Mouse (Mus musculus): ENCODE data around the gene C2cd3.
A peak's percentile ranks its signal among the peaks of the same experiment; 100 is the strongest.

C2cd3 gene

GRCm38 (mm10) chr7:100500276-100500977 is 128.4 kb downstream of the C2cd3 start:
- DNase-seq, result peak; percentile 32 to 45

DNA sequence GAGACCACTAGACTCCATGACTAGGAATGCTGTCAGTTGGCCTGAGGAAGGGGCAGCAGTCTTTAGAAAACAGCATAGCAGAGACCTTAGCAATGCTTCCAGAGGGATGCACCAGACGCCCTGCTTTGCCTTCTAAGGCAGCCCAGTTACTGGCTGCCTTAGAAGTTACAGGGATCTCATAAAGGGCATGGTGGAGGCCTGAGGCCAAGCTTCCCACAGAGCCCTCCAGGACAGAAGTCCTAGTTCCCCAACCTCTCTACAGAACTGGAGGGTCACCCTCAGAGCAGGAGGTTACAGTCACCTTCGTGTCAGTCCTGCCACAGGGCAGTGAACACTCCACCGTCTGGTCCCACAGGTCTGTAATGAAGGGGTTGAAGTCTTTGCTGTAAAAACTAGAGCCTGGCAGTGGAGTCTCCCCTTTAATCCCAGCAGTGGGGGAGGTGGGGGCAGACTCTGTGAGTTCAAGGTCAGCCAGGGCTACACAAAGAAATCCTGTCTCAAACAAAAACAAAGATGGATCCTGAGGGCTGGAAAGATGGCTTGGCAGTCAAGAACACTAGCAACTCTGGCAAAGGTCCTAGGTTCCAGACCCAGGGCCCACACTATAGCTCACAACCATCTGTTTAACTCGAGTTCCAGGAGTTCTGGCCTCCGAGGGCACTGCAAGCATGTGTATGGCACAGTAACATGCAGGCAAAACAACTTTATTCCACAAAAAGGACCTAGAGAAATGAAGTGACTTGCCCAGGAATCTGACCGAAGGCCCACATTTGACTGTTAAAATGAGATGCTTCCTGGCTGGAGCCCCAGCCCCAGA is 129.2 kb downstream of the C2cd3 start:
- DNase-seq, result peak in 1 of 2 experiments; percentile 17

DNA sequence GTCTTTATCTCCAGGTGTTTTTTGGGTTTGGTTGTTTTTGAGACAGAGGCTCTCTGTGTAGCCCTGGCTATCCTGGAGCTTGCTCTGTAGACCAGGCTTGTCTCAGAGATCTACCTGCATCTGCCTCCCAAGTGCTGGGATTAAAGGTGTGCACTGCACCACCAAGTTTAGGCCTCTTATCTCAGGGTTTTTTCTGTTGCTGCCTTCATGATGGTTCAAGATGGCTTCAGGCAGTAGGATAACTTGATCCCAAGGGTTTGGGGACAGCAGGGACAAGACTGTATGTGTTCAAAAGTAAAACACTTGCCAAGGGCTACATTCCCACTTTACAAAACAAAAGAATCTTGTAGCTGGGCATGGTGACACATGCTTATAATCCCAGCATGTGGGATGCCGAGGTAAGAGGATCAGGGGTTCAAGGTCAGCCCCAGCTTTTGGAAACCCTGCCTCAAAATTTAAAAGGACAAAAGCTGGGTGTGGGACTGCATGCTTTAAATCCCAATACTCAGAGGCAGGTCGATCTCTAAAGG is 129.9 kb downstream of the C2cd3 start:
- DNase-seq, result no peak

DNA sequence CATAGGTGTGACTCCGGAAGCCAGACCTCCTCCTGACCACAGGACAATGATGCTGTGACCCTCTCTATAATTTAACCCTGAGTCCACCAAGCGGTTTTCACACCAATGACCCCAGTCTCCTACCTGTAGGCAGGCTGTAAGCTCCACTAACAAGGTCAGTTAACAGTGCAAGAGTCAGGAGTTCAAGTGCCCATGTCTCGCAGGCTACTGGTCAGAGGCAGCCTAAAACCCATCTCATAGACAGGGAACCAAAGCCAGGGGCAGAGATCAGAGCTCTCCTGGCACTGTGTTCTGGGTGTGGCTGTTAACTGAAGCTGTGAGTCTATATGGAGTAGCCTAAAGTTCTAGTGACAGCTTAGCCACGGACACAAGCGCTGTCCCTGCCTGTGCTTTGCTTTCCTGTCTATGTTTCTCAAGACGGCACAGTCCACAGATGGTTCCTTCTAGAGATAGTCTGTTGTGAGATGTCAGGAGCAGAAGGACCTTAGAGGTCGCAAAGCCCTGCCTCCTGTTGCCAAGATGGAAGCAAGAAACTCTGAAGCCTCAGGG is 130.4 kb downstream of the C2cd3 start:
- no peak for DNase-seq

GRCm38 (mm10) chr7:100503076-100503475 is 131.0 kb downstream of the C2cd3 start:
- DNase-seq, result no peak

- peak; percentile 34 for DNase-seq
Observed at GRCm38 (mm10) chr7:100504740-100505487, 132.9 kb downstream of the C2cd3 start.

DNA sequence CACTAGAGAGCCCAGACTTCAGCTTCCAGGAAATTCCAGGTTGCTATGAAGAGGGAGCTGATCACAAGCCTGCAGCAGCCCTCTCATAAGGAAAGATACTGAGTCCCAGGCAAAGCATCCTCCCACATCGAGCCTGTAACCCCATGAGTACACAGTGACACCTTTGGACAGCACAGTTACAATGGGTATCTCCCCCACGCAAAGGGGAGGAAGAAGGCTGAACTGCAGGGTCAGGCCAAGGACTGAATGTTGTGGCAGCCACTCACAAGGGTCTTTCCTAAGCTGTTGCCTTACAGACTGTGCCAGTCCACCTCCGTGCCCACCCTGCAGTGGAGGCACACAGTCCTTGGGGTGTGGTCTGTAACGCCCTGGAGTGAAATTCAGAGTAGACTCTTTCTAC is 134.5 kb downstream of the C2cd3 start:
- no peak for DNase-seq

- no peak for DNase-seq
Observed at GRCm38 (mm10) chr7:100508670-100509069, 136.6 kb downstream of the C2cd3 start.

GRCm38 (mm10) chr7:100511602-100512001 is 139.6 kb downstream of the C2cd3 start:
- DNase-seq, result no peak

- no peak for DNase-seq
Observed at GRCm38 (mm10) chr7:100514573-100514972, 142.5 kb downstream of the C2cd3 start, which contains the start of gene Dnajb13. Dnajb13 (minus strand) TSS chr7:100514960.

All from kidney, postnatal 36 days (tissue).